Mouse (Mus musculus) midbrain, embryonic 11.5 days (tissue): ENCODE results near the gene Gm49368. TPM values are rescaled to one million over a fixed set of nuclear protein-coding genes. Genes with fewer than 3 reads are reported as not detected.
"Not testable (repeated sequence)": the region's sequence is repeated elsewhere in the genome, so short reads cannot be mapped to it uniquely, and the experiment has no call there.

Experiments used
- ATAC-seq: fragments of 200-750 bp; cut with Nextera tagmentation; 2 replicates; pipeline ENCODE4 v1.8.0; 2017; ENCODE audit warnings: moderate TSS enrichment, moderate library complexity; ENCODE audit not compliant: low FRiP score
- DNase-seq: peaks from one replicate; pipeline ENCODE4 v3.0.0; 2015; ENCODE audit warnings: low spot score; ENCODE audit errors: missing footprints
- H3K27ac ChIP-seq: fragments of 300-500 bp; sonication (generic); 2 replicates; pipeline ENCODE4 v1.5.1; 2014; ENCODE audit warnings: low read depth, low read length
- H3K27me3 ChIP-seq: fragments of 300-500 bp; sonication (generic); 2 replicates; pipeline ENCODE4 v1.6.1; 2014; ENCODE audit warnings: mild to moderate bottlenecking, low read length, moderate library complexity, mixed read lengths; ENCODE audit not compliant: control insufficient read depth, insufficient read depth
- H3K36me3 ChIP-seq: fragments of 300-500 bp; sonication (generic); 2 replicates; pipeline ENCODE4 v1.6.1; 2014; ENCODE audit warnings: mild to moderate bottlenecking, low read length, moderate library complexity, mixed read lengths; ENCODE audit not compliant: control insufficient read depth, insufficient read depth
- H3K4me1 ChIP-seq: fragments of 300-500 bp; sonication (generic); 2 replicates; pipeline ENCODE4 v1.6.1; 2014; ENCODE audit warnings: low read length; ENCODE audit not compliant: control insufficient read depth, insufficient read depth
- H3K4me2 ChIP-seq: fragments of 300-500 bp; sonication (generic); 2 replicates; pipeline ENCODE4 v1.6.1; 2014; ENCODE audit warnings: mild to moderate bottlenecking, moderate library complexity
- H3K4me3 ChIP-seq: fragments of 300-500 bp; sonication (generic); 2 replicates; pipeline ENCODE4 v1.5.1; 2014; ENCODE audit warnings: low read depth, low read length
- H3K9ac ChIP-seq: fragments of 300-500 bp; sonication (generic); 2 replicates; pipeline ENCODE4 v1.6.1; 2014; ENCODE audit warnings: low read length
- H3K9me3 ChIP-seq: fragments of 300-500 bp; sonication (generic); 2 replicates; pipeline ENCODE4 v1.6.1; 2016; ENCODE audit warnings: low read length; ENCODE audit not compliant: control insufficient read depth
- WGBS: fragments of 180-500 bp; shearing (Covaris S2); extraction: QIAGEN DNeasy Blood & Tissue Kit; methylation state at CpG from one replicate; pipeline ENCODE4 v1.1.7; 2014; 5-methylcytosine and 5-hydroxymethylcytosine counted together
- polyA plus RNA-seq: library from polyadenylated mRNA; unstranded; fragments of >200 nt; fragmentation: Nextera tagmentation; extraction: Ambion mirVana; gene quantifications from 2 replicates; pipeline ENCODE4 v1.2.1, GENCODE M21; 2014

Gene Gm49368
- polyA plus RNA-seq, 1 experiment from 2014 or later, result not detected

GRCm38 (mm10) chr7:128025381-128025780 is 37.1 kb upstream of the Gm49368 start:
- WGBS, result 86% methylated on average over 4 of the region's 4 CpGs

GRCm38 (mm10) chr7:128031403-128031976 is 31.0 kb upstream of the Gm49368 start:
- H3K4me3 ChIP-seq, result no peak overlapping the region
- ATAC-seq (0 out of 2 replicates have a peak, but pooled peaks have one; percentile 48), DNase-seq (no peak)
- H3K9me3 ChIP-seq, result no peaks in the 10 kb centered on the region
- no peak overlapping the region for H3K9ac ChIP-seq
- no peak overlapping the region for H3K27ac ChIP-seq
- H3K4me2 ChIP-seq, result no peak overlapping the region
- no peaks in the 10 kb centered on the region for H3K4me1 ChIP-seq
- no peaks in the 10 kb centered on the region for H3K27me3 ChIP-seq
- no peaks in the 10 kb centered on the region for H3K36me3 ChIP-seq
- 35% methylated on average over 9 of the region's 9 CpGs for WGBS

More at GRCm38 (mm10) chr7:128025381-128025780, 37.1 kb upstream of the Gm49368 start:
- H3K27ac ChIP-seq, result no peak overlapping the region
- ATAC-seq (no peak), DNase-seq (no peak)
- H3K27me3 ChIP-seq, result no peaks in the 10 kb centered on the region
- H3K9ac ChIP-seq, result no peak overlapping the region
- no peak overlapping the region for H3K4me3 ChIP-seq
- H3K36me3 ChIP-seq, result no peaks in the 10 kb centered on the region
- no peak overlapping the region for H3K4me2 ChIP-seq
- no peaks in the 10 kb centered on the region for H3K9me3 ChIP-seq
- no peaks in the 10 kb centered on the region for H3K4me1 ChIP-seq

- Histone ChIP-seq H3K4me1 (no peaks in the 10 kb centered on the region), H3K9me3 (no peaks in the 10 kb centered on the region), H3K27ac (no peak overlapping the region), H3K4me2 (no peak overlapping the region), H3K27me3 (no peaks in the 10 kb centered on the region), H3K9ac (no peak overlapping the region), H3K36me3 (no peaks in the 10 kb centered on the region), H3K4me3 (no peak overlapping the region)
- DNase-seq (no peak), ATAC-seq (no peak)
- WGBS, result 92% methylated on average over 5 of the region's 5 CpGs
Measured at GRCm38 (mm10) chr7:128032290-128032988, 30.0 kb upstream of the Gm49368 start.

GRCm38 (mm10) chr7:128032989-128033293 is 29.5 kb upstream of the Gm49368 start:
- ATAC-seq (no peak), DNase-seq (no peak)
- Histone ChIP-seq H3K27me3 (no peaks in the 10 kb centered on the region), H3K9me3 (no peaks in the 10 kb centered on the region), H3K4me2 (no peak overlapping the region), H3K36me3 (no peaks in the 10 kb centered on the region), H3K9ac (no peak overlapping the region), H3K4me1 (no peaks in the 10 kb centered on the region), H3K27ac (no peak overlapping the region), H3K4me3 (no peak overlapping the region)
- WGBS, result 89% methylated on average over 3 of the region's 3 CpGs

DNA sequence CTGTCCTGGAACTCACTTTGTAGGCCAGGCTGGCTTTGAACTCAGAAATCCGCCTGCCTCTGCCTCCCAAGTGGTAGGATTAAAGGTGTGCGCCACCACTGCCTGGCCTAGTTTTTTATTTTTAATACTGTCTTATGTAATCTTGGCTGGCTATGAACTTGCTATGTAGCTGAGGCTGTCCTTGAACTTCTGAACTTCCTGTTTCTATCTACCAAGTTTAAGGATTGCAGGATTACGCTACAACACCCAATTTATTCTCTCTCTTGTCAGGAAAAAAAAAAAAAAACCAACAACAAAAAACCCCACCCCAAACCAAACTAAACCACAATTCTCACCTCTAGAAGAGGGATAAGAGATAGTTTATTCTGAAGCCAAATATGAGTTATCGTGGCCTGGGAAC is 28.9 kb upstream of the Gm49368 start:
- WGBS, result 92% methylated on average over 4 of the region's 4 CpGs
- ATAC-seq, result no peak

DNA sequence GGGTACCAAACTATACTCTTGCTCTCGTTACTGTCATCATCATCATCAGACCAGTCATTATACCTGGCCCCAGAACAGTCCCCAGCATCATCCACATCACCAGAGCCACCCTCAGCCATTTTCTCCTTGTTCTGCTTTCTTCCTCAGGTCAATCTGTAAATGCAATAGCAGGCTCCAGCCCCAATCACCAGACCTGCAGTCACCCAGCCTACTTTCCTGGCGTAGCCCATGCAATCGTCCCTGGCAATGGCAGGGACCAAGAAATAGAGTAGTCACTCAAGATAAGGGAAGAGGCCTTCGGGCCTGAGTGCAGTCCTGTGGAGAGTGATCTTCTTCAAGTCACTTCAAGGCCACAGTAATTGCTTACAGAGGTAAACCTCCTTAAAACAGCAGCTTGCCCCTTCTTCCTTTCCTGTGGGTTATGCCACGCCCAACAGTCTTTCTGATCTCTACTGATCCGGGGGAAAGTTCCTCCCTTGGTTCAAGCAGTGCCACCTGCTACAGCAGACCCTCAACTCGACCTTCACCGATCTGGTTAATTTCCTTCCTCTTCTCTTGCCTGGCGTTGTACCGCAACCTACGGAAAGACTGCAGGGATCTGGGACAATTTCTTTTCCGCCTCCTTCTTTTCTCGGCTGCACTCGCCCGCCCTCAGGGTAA is 20.2 kb upstream of the Gm49368 start:
- whole genome bisulfite sequencing, result 82% methylated on average over 15 of the region's 15 CpGs
- not testable (repeated sequence) for H3K4me3 ChIP-seq, H3K4me1 ChIP-seq, H3K27ac ChIP-seq, H3K9ac ChIP-seq, H3K9me3 ChIP-seq, H3K27me3 ChIP-seq, H3K36me3 ChIP-seq, ATAC-seq, H3K4me2 ChIP-seq, DNase-seq

More for the DNA sequence above, 28.9 kb upstream of the Gm49368 start:
- no peaks in the 10 kb centered on the region for H3K36me3 ChIP-seq
- no peak for DNase-seq
- H3K4me3 ChIP-seq, result no peak overlapping the region
- H3K27me3 ChIP-seq, result no peaks in the 10 kb centered on the region
- H3K9ac ChIP-seq, result no peak overlapping the region
- H3K9me3 ChIP-seq, result no peaks in the 10 kb centered on the region
- H3K4me1 ChIP-seq, result no peaks in the 10 kb centered on the region
- no peak overlapping the region for H3K4me2 ChIP-seq
- no peak overlapping the region for H3K27ac ChIP-seq

DNA sequence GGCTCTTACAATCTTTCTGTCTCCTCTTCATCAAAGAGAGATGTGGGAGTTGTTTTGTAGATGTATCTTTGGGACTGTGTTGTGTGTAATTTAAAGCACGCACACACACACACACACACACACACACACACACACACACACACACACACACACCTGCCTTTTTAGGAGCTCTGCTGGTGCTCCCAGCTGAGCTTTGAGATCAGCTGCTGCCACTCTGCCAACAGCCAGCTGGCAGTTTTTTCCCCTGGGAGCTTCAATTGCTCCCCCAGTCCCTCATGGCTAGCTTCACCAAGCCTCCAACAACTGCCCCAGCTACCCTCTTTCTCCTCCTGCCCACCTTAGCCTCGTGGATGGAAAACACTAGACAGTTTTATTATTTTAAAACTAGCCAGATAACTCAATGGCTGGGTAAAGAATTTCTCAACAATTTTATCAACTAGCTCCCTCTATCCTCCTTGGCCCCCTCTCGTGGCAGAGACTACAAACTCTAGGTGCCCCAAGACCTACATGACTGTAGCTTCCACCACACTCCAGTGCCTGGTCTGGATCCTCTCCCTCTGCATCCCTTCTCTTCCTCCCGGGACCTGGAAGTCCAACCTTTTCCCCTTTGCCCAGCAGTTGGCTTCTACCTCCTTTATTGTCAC is 18.2 kb upstream of the Gm49368 start:
- no peak overlapping the region for H3K4me2 ChIP-seq
- no peaks in the 10 kb centered on the region for H3K9me3 ChIP-seq
- ATAC-seq, result no peak

DNA sequence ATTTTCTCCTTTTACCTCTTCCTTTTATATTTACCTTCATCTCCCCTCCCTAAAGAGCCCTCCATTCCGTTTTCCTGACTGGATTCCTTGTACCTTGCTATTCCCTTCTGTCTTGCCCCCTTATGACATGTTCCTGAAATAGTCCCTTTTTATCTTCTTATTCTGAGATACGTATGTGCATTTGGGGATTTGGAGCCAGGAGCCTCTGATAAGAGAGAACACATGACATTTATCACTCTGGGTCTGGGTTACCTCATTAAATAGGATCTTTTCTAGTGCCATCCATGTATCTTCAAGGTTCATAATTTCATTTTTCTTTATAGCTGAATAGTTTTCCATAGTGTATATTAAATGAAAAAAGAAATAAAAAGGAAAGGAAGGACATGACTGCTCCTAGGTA is 16.8 kb upstream of the Gm49368 start:
- Histone ChIP-seq H3K27me3 (no peaks in the 10 kb centered on the region), H3K4me3 (no peak overlapping the region), H3K36me3 (no peaks in the 10 kb centered on the region), H3K9ac (no peak overlapping the region), H3K4me2 (no peak overlapping the region), H3K9me3 (no peaks in the 10 kb centered on the region), H3K4me1 (no peaks in the 10 kb centered on the region), H3K27ac (no peak overlapping the region)
- WGBS, result 79% methylated on average over 2 of the region's 2 CpGs
- no peak for ATAC-seq
- DNase-seq, result no peak

More for the DNA sequence above, 18.2 kb upstream of the Gm49368 start:
- Histone ChIP-seq H3K27ac (no peak overlapping the region), H3K4me1 (no peaks in the 10 kb centered on the region), H3K4me3 (no peak overlapping the region), H3K27me3 (no peaks in the 10 kb centered on the region), H3K36me3 (no peaks in the 10 kb centered on the region), H3K9ac (no peak overlapping the region)
- no peak for DNase-seq
- 76% methylated on average over 4 of the region's 4 CpGs for WGBS

- no peak overlapping the region for H3K27ac ChIP-seq
- H3K9ac ChIP-seq, result no peak overlapping the region
- no peak overlapping the region for H3K4me2 ChIP-seq
- DNase-seq, result no peak
- 87% methylated on average over 4 of the region's 4 CpGs for WGBS
- H3K36me3 ChIP-seq, result no peaks in the 10 kb centered on the region
- H3K9me3 ChIP-seq, result no peaks in the 10 kb centered on the region
- H3K4me1 ChIP-seq, result no peaks in the 10 kb centered on the region
- H3K27me3 ChIP-seq, result no peaks in the 10 kb centered on the region
- no peak overlapping the region for H3K4me3 ChIP-seq
- ATAC-seq, result no peak
Measured at GRCm38 (mm10) chr7:128048819-128049218, 13.7 kb upstream of the Gm49368 start.
